Mouse (Mus musculus): ENCODE measurements around the gene Diras2. TPM values are rescaled to one million over a fixed set of nuclear protein-coding genes. Genes with fewer than 3 reads are reported as not detected.
"Not testable (repeated sequence)": the region's sequence is repeated elsewhere in the genome, so short reads cannot be mapped to it uniquely, and the experiment has no call there.

Diras2 gene
- polyA plus RNA-seq, 1 experiment from 2014 or later, result 0.40 TPM

DNA sequence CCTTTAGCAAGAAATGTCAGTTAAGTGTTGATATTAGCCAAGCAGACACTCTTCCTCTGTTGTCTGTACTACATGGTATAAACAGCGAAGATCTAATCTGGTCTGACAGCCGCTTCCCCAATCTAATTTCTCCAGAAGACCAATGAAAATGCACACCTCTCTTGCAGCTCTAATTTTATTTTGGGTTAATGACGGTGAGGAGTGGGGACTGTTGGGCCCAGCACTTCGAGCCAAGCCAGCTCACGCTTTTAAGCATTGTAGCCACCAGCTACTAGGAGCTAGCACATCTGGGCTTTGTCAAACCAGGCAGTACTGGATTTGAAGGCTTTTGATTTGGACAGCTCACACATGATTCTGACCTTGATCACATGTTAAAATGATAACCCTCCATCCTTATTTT is 14.1 kb downstream of the Diras2 start:
- no peaks in the 10 kb centered on the region for H3K36me3 ChIP-seq (ENCODE audit: control insufficient read depth, insufficient read depth, low read length)
- DNase-seq (ENCODE audit: low spot score), result no peak
- H3K27me3 ChIP-seq (ENCODE audit: control insufficient read depth, insufficient read depth, low read length), result no peaks in the 10 kb centered on the region
- no peaks in the 10 kb centered on the region for H3K4me1 ChIP-seq (replicated peaks; ENCODE audit: control insufficient read depth, insufficient read depth, low read length)
- H3K4me2 ChIP-seq (replicated peaks; ENCODE audit: low read depth, low read length), result no peak overlapping the region
- ATAC-seq (ENCODE audit: low FRiP score), result no peak
- no peak overlapping the region for H3K9ac ChIP-seq (ENCODE audit: low read depth, low read length)
- no peaks in the 10 kb centered on the region for H3K9me3 ChIP-seq (ENCODE audit: control insufficient read depth, low read length)
- no peak overlapping the region for H3K4me3 ChIP-seq (ENCODE audit: low read depth, low read length)
- H3K27ac ChIP-seq (ENCODE audit: low read depth, low read length), result no peak overlapping the region
- 86% methylated on average over 5 of the region's 5 CpGs for WGBS

DNA sequence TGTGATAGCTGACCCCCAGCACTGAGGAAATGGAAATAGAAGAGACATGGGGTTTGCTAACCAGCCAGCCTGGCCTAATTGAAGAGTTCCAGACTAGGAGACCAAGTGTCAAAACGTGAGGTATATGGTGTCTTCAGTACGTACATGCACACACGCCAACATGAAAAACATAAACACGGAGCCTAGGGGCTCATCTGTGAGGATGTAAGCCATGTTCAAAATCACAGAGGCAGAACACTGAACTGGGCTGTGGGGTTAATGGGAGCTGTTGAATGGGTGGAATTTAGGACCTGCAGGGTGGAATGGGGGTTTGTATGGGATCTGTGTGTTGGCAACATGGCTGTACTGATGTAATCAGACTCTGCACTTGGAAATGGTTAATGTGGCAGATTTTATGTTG is 14.5 kb downstream of the Diras2 start:
- H3K4me3 ChIP-seq (ENCODE audit: low read depth, low read length), result no peak overlapping the region
- no peaks in the 10 kb centered on the region for H3K9me3 ChIP-seq (ENCODE audit: control insufficient read depth, low read length)
- no peak for DNase-seq (ENCODE audit: low spot score)
- WGBS, result 92% methylated on average over 4 of the region's 4 CpGs
- ATAC-seq (ENCODE audit: low FRiP score), result no peak
- H3K9ac ChIP-seq (ENCODE audit: low read depth, low read length), result no peak overlapping the region
- H3K4me2 ChIP-seq (replicated peaks; ENCODE audit: low read depth, low read length), result no peak overlapping the region
- H3K27me3 ChIP-seq (ENCODE audit: control insufficient read depth, insufficient read depth, low read length), result no peaks in the 10 kb centered on the region
- H3K4me1 ChIP-seq (replicated peaks; ENCODE audit: control insufficient read depth, insufficient read depth, low read length), result no peaks in the 10 kb centered on the region
- H3K36me3 ChIP-seq (ENCODE audit: control insufficient read depth, insufficient read depth, low read length), result no peaks in the 10 kb centered on the region
- no peak overlapping the region for H3K27ac ChIP-seq (ENCODE audit: low read depth, low read length)

DNA sequence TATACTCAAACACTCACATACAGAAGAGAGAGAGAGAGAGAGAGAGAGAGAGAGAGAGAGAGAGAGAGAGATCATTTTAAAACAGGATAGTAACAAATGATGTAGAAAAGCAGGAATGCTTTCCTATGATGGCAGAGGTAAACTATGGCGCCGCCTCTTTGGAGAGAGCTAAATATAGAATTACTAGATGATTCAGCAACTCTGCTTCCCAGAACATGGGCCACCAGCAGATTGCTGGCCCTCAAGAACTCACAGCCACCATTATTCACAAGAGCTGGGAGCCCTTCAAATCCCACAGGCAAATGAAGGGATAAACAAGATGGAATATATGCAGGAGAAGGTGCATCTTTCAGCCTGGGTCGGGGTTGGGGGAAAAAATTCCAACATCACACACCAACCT is 15.0 kb downstream of the Diras2 start:
- 90% methylated on average over 3 of the region's 3 CpGs for WGBS
- Histone ChIP-seq H3K4me2 (replicated peaks; ENCODE audit: low read depth, low read length) (no peak overlapping the region), H3K9me3 (ENCODE audit: control insufficient read depth, low read length) (no peaks in the 10 kb centered on the region), H3K4me3 (ENCODE audit: low read depth, low read length) (no peak overlapping the region), H3K4me1 (replicated peaks; ENCODE audit: control insufficient read depth, insufficient read depth, low read length) (no peaks in the 10 kb centered on the region), H3K9ac (ENCODE audit: low read depth, low read length) (no peak overlapping the region), H3K27me3 (ENCODE audit: control insufficient read depth, insufficient read depth, low read length) (no peaks in the 10 kb centered on the region), H3K36me3 (ENCODE audit: control insufficient read depth, insufficient read depth, low read length) (no peaks in the 10 kb centered on the region), H3K27ac (ENCODE audit: low read depth, low read length) (no peak overlapping the region)
- DNase-seq (ENCODE audit: low spot score) (no peak), ATAC-seq (ENCODE audit: low FRiP score) (no peak)

DNA sequence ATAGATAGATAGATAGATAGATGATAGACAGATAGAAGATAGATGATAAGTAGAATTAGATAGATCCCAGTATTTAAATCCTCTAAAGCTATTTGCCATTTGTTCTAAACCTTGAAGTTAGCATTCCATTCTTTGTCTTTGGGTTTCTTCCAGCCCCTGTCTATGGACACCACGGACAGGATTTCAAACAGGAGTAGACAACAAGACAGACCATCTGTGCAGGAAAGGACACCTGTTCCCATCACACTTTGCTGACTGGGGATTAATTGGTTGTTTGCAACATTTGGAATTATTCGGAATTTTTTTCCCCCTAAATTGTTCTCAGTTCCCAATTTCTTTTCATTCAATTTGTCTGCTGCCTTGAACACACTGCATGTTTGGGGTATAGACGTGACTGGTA is 17.5 kb downstream of the Diras2 start:
- Histone ChIP-seq H3K9ac (ENCODE audit: low read depth, low read length) (no peak overlapping the region), H3K4me1 (replicated peaks; ENCODE audit: control insufficient read depth, insufficient read depth, low read length) (no peaks in the 10 kb centered on the region), H3K27ac (ENCODE audit: low read depth, low read length) (no peak overlapping the region), H3K9me3 (ENCODE audit: control insufficient read depth, low read length) (no peaks in the 10 kb centered on the region), H3K36me3 (ENCODE audit: control insufficient read depth, insufficient read depth, low read length) (no peaks in the 10 kb centered on the region), H3K4me3 (ENCODE audit: low read depth, low read length) (no peak overlapping the region), H3K27me3 (ENCODE audit: control insufficient read depth, insufficient read depth, low read length) (no peaks in the 10 kb centered on the region), H3K4me2 (replicated peaks; ENCODE audit: low read depth, low read length) (no peak overlapping the region)
- no peak for DNase-seq (ENCODE audit: low spot score)
- 85% methylated on average over 3 of the region's 3 CpGs for WGBS
- ATAC-seq (ENCODE audit: low FRiP score), result no peak

DNA sequence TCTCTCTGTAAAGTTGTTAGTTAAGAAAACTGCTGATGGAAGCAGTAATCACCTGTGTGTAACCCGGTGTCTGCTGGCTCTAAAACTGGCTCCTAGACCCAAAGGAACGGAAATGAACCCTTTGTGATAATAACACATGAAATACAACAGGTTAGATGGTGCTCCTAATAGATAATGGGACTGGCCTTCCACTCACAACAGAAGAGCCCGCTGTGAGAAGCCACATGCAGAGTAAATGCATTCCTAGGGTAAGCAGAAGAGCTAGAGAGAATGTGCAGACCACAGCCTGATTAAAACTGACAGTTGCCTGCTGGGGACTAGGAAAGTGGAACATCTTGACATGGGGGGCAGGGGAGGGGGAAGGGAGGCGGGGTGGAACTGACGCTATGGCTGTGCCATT is 18.7 kb downstream of the Diras2 start:
- Histone ChIP-seq H3K27ac (ENCODE audit: low read depth, low read length) (no peak overlapping the region), H3K36me3 (ENCODE audit: control insufficient read depth, insufficient read depth, low read length) (no peaks in the 10 kb centered on the region), H3K27me3 (ENCODE audit: control insufficient read depth, insufficient read depth, low read length) (no peaks in the 10 kb centered on the region), H3K9ac (ENCODE audit: low read depth, low read length) (no peak overlapping the region), H3K4me2 (replicated peaks; ENCODE audit: low read depth, low read length) (no peak overlapping the region), H3K4me3 (ENCODE audit: low read depth, low read length) (no peak overlapping the region), H3K4me1 (replicated peaks; ENCODE audit: control insufficient read depth, insufficient read depth, low read length) (no peaks in the 10 kb centered on the region), H3K9me3 (ENCODE audit: control insufficient read depth, low read length) (no peaks in the 10 kb centered on the region)
- no peak for DNase-seq (ENCODE audit: low spot score)
- ATAC-seq (ENCODE audit: low FRiP score), result no peak
- 61% methylated on average over 5 of the region's 5 CpGs for WGBS

DNA sequence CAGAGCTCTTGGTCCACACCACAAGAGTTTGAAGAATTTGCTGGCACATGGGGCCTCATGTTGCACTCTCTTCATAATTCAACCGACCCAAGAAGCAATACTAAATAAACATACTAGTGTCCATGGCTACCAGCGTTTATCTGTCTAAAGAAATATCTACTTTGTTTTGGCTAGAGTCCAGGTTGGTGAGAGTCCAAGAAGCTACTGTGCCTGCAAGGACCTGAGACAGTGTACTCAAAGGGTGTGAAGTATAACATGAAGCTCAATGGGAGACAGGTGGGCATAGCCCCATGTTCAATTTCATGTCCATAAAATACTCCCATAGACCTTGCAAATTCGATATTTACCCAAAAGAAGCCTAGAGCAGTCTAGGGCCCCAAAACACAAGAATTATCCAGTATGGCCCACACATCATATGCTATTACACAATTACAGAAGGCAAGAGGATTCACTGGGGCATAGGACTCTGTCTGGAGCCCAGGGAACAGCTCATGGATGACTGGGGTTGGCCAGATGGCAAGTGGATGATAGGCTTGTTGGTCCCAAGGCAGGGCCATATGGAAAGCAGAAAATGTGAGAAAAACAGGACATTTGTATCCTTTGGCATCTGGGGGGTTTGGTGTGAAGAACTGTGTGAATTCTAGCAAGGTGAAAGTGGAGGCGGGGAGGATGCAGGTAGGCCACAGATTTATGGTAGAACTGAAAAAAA is 20.8 kb downstream of the Diras2 start:
- no peak overlapping the region for H3K4me2 ChIP-seq (replicated peaks; ENCODE audit: low read depth, low read length)
- H3K9me3 ChIP-seq (ENCODE audit: control insufficient read depth, low read length), result no peaks in the 10 kb centered on the region
- ATAC-seq (ENCODE audit: low FRiP score) (no peak), DNase-seq (ENCODE audit: low spot score) (no peak)
- no peak overlapping the region for H3K27ac ChIP-seq (ENCODE audit: low read depth, low read length)
- 89% methylated on average over 4 of the region's 4 CpGs for WGBS
- no peak overlapping the region for H3K4me3 ChIP-seq (ENCODE audit: low read depth, low read length)
- no peaks in the 10 kb centered on the region for H3K36me3 ChIP-seq (ENCODE audit: control insufficient read depth, insufficient read depth, low read length)
- H3K9ac ChIP-seq (ENCODE audit: low read depth, low read length), result no peak overlapping the region
- no peaks in the 10 kb centered on the region for H3K4me1 ChIP-seq (replicated peaks; ENCODE audit: control insufficient read depth, insufficient read depth, low read length)
- no peaks in the 10 kb centered on the region for H3K27me3 ChIP-seq (ENCODE audit: control insufficient read depth, insufficient read depth, low read length)

DNA sequence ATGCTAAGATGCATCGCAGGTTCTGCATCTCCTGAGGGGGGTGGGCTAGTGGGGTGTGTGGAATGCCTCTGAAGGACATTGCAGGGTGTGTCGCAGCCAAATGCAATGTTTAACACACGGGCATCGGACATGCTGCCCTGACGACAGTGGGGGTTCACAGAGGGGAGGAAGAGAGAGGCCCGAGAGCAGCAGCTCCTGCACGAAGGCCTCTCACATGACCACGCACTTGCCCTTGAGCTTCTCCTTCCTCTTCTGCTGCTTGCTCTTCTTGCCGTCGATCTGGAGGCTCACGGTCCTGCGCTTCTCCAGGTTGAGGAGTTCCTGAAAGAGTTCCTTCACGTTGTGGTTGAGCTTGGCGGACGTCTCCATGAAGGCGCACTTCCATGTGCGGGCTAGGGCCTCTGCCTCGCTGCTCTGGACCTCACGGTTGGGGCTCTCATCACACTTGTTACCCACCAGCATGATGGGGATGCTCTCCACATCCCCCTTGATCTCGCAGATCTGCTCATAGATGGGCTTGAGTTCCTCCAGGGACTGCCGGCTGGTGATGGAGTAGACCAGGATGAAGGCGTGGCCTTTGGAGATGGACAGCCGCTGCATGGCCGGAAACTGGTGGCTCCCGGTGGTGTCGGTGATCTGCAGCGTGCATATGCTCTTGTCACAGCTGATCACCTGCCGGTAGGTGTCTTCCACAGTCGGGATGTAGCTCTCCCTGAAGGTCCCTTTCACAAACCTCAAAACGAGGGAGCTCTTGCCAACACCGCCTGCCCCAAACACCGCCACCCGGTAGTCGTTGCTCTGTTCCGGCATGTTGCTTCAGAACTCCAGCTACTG is 23.4 kb downstream of the Diras2 start:
- H3K27me3 ChIP-seq (ENCODE audit: control insufficient read depth, insufficient read depth, low read length), result no peaks in the 10 kb centered on the region; the same call in 1 of the 2 replicates
- H3K36me3 ChIP-seq (ENCODE audit: control insufficient read depth, insufficient read depth, low read length), result no peaks in the 10 kb centered on the region
- no peak for DNase-seq (ENCODE audit: low spot score)
- no peaks in the 10 kb centered on the region for H3K9me3 ChIP-seq (ENCODE audit: control insufficient read depth, low read length)
- H3K4me1 ChIP-seq (replicated peaks; ENCODE audit: control insufficient read depth, insufficient read depth, low read length), result no peaks in the 10 kb centered on the region
- no peak overlapping the region for H3K27ac ChIP-seq (ENCODE audit: low read depth, low read length)
- WGBS, result 91% methylated on average over 35 of the region's 35 CpGs
- no peak overlapping the region for H3K4me3 ChIP-seq (ENCODE audit: low read depth, low read length)
- ATAC-seq (ENCODE audit: low FRiP score), result no peak
- H3K4me2 ChIP-seq (replicated peaks; ENCODE audit: low read depth, low read length), result no peak overlapping the region
- no peak overlapping the region for H3K9ac ChIP-seq (ENCODE audit: low read depth, low read length)

DNA sequence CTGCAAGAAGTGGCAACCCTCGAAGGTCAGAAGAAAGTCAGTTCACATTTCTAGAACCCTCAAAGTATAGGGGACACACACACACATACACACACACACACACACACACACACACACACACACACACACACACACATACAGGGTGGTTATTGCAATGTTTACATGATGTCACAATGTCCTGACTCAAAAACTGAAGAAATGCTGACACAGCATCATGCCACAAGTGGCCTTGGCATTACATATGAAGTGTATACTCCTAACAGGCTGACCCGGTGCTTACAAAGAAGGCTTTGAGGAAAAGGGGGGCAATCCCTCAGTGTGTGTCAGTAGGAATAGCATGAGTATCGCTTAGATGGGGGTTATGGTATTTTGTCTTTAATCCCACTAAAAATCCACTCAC is 24.3 kb downstream of the Diras2 start:
- H3K4me1 ChIP-seq (replicated peaks; ENCODE audit: control insufficient read depth, insufficient read depth, low read length); H3K9ac ChIP-seq (ENCODE audit: low read depth, low read length); H3K36me3 ChIP-seq (ENCODE audit: control insufficient read depth, insufficient read depth, low read length); H3K9me3 ChIP-seq (ENCODE audit: control insufficient read depth, low read length); H3K27ac ChIP-seq (ENCODE audit: low read depth, low read length); H3K27me3 ChIP-seq (ENCODE audit: control insufficient read depth, insufficient read depth, low read length); H3K4me2 ChIP-seq (replicated peaks; ENCODE audit: low read depth, low read length); H3K4me3 ChIP-seq (ENCODE audit: low read depth, low read length); ATAC-seq (ENCODE audit: low FRiP score); DNase-seq (ENCODE audit: low spot score): not testable (repeated sequence)
- WGBS, result 88% methylated on average over 3 of the region's 3 CpGs
